Mouse (Mus musculus) myocyte (in vitro differentiated cells): ENCODE data around the gene Dhrs7c.

Experiments
- MAX ChIP-seq: IDR thresholded peaks from one replicate; pipeline ENCODE4 v1.6.1; 2011; ENCODE audit warnings: low read depth, mild to moderate bottlenecking, control low read depth
- POLR2A ChIP-seq: IDR thresholded peaks from one replicate; pipeline ENCODE4 v1.6.1; 2011; ENCODE audit warnings: low read depth, mild to moderate bottlenecking, control low read depth, moderate library complexity; ENCODE audit not compliant: insufficient read length
- POLR2AphosphoS2 ChIP-seq: IDR thresholded peaks from one replicate; pipeline ENCODE4 v1.6.1; 2011; ENCODE audit warnings: low read depth, control low read depth; ENCODE audit not compliant: insufficient read length

DNA sequence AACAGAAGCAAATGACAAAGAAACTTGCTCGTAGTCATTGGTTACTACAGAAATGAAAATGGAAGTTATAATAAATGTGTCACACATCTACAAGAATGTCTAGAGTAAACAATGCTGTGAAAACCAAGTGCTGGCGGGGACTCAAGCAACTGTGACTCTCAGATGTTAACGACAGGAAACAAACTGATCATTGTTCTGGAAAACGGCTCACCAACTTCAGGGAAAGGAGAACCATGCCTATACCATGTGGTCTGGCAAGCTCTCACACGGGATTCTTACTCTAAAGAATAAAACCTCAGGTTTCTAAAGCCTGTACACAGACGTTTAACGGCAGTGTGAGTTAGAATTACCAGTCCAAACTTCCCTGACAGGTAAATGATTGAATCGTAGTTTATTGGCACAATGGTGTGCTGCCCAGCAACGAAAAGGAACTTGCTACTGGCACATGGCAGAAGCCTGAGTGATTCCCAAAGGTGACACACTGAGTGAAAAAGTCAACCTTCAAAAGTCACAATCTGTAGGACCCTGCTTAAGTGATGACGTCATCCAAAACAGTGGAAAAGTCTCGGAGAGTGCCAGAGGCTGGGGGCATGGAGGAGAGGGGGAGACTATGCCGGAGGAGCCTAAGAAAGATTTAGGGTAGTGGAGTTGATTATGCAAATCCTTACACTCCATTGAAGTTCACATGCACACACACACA is 30.5 kb downstream of the Dhrs7c start:
- TF ChIP-seq POLR2A (no peak), MAX (no peak), POLR2AphosphoS2 (no peak)
